Mouse (Mus musculus): ENCODE results near the gene Prdm2. TPM values are rescaled to one million over a fixed set of nuclear protein-coding genes. Genes with fewer than 3 reads are reported as not detected.

The Prdm2 gene
- 26.2 and 28.6 TPM in 2 replicates for polyA plus RNA-seq (2011; ENCODE audit: insufficient read length, low read depth, missing spikeins)

GRCm38 (mm10) chr4:143212341-143213174 is at the start of gene Prdm2:
TSS of gene Prdm2 (minus strand) at chr4:143212995.
- no peaks in the 10 kb centered on the region; the same call in 1 of the 2 replicates for H3K4me1 ChIP-seq (ENCODE audit: control insufficient read depth, insufficient read depth, low read length)
- H3K4me3 ChIP-seq (ENCODE audit: insufficient read depth, low read length): peak within 1 kb of the TSS; percentile 53
- TF ChIP-seq POLR2A (IDR thresholded peaks at IDR 0.05; ENCODE audit: low read depth, low read length) (peak; percentile 77), CTCF (IDR thresholded peaks at IDR 0.05; ENCODE audit: borderline replicate concordance, insufficient read depth, low read length) (no peak)
- H3K27ac ChIP-seq (ENCODE audit: insufficient read depth, low read length): peak within 1 kb of the TSS; percentile 51

- H3K4me1 ChIP-seq (ENCODE audit: control insufficient read depth, insufficient read depth, low read length): peaks cover 7% of the 10 kb centered on the region
- H3K27ac ChIP-seq (ENCODE audit: insufficient read depth, low read length): no peak overlapping the region
- no peak overlapping the region for H3K4me3 ChIP-seq (ENCODE audit: insufficient read depth, low read length)
- TF ChIP-seq CTCF (IDR thresholded peaks at IDR 0.05; ENCODE audit: borderline replicate concordance, insufficient read depth, low read length): no peak
- TF ChIP-seq POLR2A (IDR thresholded peaks at IDR 0.05; ENCODE audit: low read depth, low read length): no peak
These were observed 47.0 kb upstream of the Prdm2 start for GRCm38 (mm10) chr4:143259718-143260349.

GRCm38 (mm10) chr4:143258517-143258916 is 45.7 kb upstream of the Prdm2 start:
- TF ChIP-seq CTCF (IDR thresholded peaks at IDR 0.05; ENCODE audit: borderline replicate concordance, insufficient read depth, low read length) (no peak), POLR2A (IDR thresholded peaks at IDR 0.05; ENCODE audit: low read depth, low read length) (no peak)
- H3K4me3 ChIP-seq (ENCODE audit: insufficient read depth, low read length): no peak overlapping the region
- no peak overlapping the region for H3K27ac ChIP-seq (ENCODE audit: insufficient read depth, low read length)
- peaks cover 3% of the 10 kb centered on the region for H3K4me1 ChIP-seq (ENCODE audit: control insufficient read depth, insufficient read depth, low read length)

- no peak overlapping the region for H3K27ac ChIP-seq (ENCODE audit: insufficient read depth, low read length)
- peaks cover 3% of the 10 kb centered on the region for H3K4me1 ChIP-seq (ENCODE audit: control insufficient read depth, insufficient read depth, low read length)
- no peak overlapping the region for H3K4me3 ChIP-seq (ENCODE audit: insufficient read depth, low read length)
- TF ChIP-seq CTCF (IDR thresholded peaks at IDR 0.05; ENCODE audit: borderline replicate concordance, insufficient read depth, low read length): no peak
- TF ChIP-seq POLR2A (IDR thresholded peaks at IDR 0.05; ENCODE audit: low read depth, low read length): no peak
These were observed 45.2 kb upstream of the Prdm2 start for GRCm38 (mm10) chr4:143257971-143258370.

- TF ChIP-seq POLR2A (IDR thresholded peaks at IDR 0.05; ENCODE audit: low read depth, low read length) (no peak), CTCF (IDR thresholded peaks at IDR 0.05; ENCODE audit: borderline replicate concordance, insufficient read depth, low read length) (no peak)
- Histone ChIP-seq H3K4me3 (ENCODE audit: insufficient read depth, low read length) (no peak overlapping the region), H3K27ac (ENCODE audit: insufficient read depth, low read length) (no peak overlapping the region; the same call in 1 of the 2 replicates), H3K4me1 (ENCODE audit: control insufficient read depth, insufficient read depth, low read length) (peaks cover 3% of the 10 kb centered on the region; the same call in 1 of the 2 replicates)
These were observed 42.7 kb upstream of the Prdm2 start for GRCm38 (mm10) chr4:143255541-143255940.

- Histone ChIP-seq H3K4me3 (ENCODE audit: insufficient read depth, low read length) (no peak overlapping the region), H3K27ac (ENCODE audit: insufficient read depth, low read length) (no peak overlapping the region), H3K4me1 (ENCODE audit: control insufficient read depth, insufficient read depth, low read length) (no peaks in the 10 kb centered on the region; the same call in 1 of the 2 replicates)
- TF ChIP-seq CTCF (IDR thresholded peaks at IDR 0.05; ENCODE audit: borderline replicate concordance, insufficient read depth, low read length) (no peak), POLR2A (IDR thresholded peaks at IDR 0.05; ENCODE audit: low read depth, low read length) (no peak)
These were observed 40.6 kb upstream of the Prdm2 start for GRCm38 (mm10) chr4:143253356-143253755.

- H3K27ac ChIP-seq (ENCODE audit: insufficient read depth, low read length): no peak overlapping the region
- no peaks in the 10 kb centered on the region for H3K4me1 ChIP-seq (ENCODE audit: control insufficient read depth, insufficient read depth, low read length)
- TF ChIP-seq CTCF (IDR thresholded peaks at IDR 0.05; ENCODE audit: borderline replicate concordance, insufficient read depth, low read length) (peak; percentile 45; the same call in 1 of the 2 replicates), POLR2A (IDR thresholded peaks at IDR 0.05; ENCODE audit: low read depth, low read length) (no peak)
- H3K4me3 ChIP-seq (ENCODE audit: insufficient read depth, low read length): no peak overlapping the region
These were observed 35.3 kb upstream of the Prdm2 start for GRCm38 (mm10) chr4:143248050-143248449.

GRCm38 (mm10) chr4:143241294-143241693 is 28.5 kb upstream of the Prdm2 start:
- peaks cover 2% of the 10 kb centered on the region for H3K4me1 ChIP-seq (ENCODE audit: control insufficient read depth, insufficient read depth, low read length)
- no peak for TF ChIP-seq CTCF (IDR thresholded peaks at IDR 0.05; ENCODE audit: borderline replicate concordance, insufficient read depth, low read length)
- TF ChIP-seq POLR2A (IDR thresholded peaks at IDR 0.05; ENCODE audit: low read depth, low read length): no peak
- H3K4me3 ChIP-seq (ENCODE audit: insufficient read depth, low read length): no peak overlapping the region
- H3K27ac ChIP-seq (ENCODE audit: insufficient read depth, low read length): no peak overlapping the region

- no peak overlapping the region for H3K4me3 ChIP-seq (ENCODE audit: insufficient read depth, low read length)
- H3K4me1 ChIP-seq (ENCODE audit: control insufficient read depth, insufficient read depth, low read length): peaks cover 2% of the 10 kb centered on the region
- no peak overlapping the region for H3K27ac ChIP-seq (ENCODE audit: insufficient read depth, low read length)
- no peak for TF ChIP-seq CTCF (IDR thresholded peaks at IDR 0.05; ENCODE audit: borderline replicate concordance, insufficient read depth, low read length)
- TF ChIP-seq POLR2A (IDR thresholded peaks at IDR 0.05; ENCODE audit: low read depth, low read length): no peak
These were observed 26.9 kb upstream of the Prdm2 start for GRCm38 (mm10) chr4:143239615-143240201.

Measured in embryonic fibroblast, embryonic 13.5 days (primary cell).